Mouse (Mus musculus): ENCODE measurements at regions not wholly inside any gene's neighbourhood (a gene's known extent, or its start where the extent isn't known, plus 50 kb on each side); places are given as distances from the start of the nearest gene placed in this dataset.

DNA sequence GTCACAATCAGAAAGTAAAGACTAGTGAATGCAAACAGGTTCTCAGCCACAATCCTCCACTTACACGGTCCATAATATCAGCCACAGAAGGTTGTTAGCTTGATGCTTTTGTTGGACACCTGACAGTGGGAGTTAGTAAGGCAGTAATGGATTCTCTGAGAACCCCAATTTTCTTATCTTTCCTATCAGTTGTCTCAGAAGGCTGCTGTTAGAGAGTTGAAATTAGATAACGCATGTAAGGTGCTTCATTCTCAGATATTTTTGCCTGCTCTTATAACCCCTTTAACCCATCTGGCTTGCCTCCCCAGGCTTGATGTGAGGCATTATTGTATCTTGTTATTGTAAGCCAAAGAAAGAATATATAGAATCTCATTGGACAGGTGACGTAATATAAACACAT is 63.0 kb upstream of the Ube2e3 start:
- DNase-seq (ENCODE audit: extremely low spot score, low read depth, low spot score), result no peak

DNA sequence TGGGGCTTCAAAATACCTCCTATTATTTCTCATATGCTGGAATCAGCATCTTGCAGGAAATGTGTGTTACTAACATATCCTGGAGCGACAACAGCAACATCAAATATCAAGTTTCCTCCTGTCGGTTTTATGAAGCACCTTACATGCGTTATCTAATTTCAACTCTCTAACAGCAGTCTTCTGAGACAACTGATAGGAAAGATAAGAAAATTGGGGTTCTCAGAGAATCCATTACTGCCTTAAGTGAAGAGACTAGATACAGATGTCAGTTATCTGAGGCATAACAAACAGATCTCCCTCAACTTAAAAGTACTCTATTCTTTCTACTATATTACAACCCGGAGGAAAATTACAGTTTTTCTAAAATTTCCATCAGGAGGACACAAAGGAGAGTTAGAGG is 64.4 kb upstream of the Ube2e3 start:
- no peak for DNase-seq (ENCODE audit: extremely low spot score, low read depth, low spot score)

DNA sequence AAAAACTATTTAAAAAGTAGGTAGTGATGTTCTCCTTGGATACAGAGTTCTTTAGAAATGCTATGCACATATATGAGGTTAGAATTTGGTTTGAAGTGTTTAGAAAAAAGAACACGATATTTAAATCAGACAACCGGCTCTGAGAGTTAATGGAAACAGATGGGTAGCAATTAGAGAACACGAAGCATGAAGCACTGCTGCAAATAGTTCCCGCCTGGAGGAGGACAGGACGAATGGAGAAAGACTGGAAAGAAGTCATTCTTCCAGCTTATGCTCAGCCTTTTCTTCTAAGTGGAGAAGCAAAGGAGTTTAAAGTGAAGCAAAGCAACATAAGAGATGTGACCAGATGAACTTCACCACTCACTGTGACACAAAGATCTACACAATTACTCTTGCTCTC is 72.5 kb upstream of the Ube2e3 start:
- DNase-seq (ENCODE audit: extremely low spot score, low read depth, low spot score), result no peak

DNA sequence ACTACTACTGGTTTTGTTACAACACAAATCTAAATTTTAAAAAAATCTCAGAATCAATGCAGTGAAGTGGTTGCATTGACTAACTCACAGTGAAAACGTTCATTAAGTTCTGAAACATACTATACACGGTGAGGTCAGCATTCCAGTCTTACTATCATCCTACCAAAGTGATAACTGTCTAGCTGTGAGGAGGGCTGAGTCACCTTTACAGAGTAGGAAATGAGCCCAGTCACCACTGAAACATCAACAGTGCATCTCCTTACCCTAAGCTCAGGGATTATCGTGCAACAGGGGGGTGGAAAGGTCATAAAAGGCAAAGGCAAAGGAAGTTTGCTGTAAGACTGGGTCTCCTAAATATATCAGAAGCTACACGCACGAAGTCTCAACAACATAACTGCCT is 73.2 kb upstream of the Ube2e3 start:
- no peak for DNase-seq (ENCODE audit: extremely low spot score, low read depth, low spot score)

DNA sequence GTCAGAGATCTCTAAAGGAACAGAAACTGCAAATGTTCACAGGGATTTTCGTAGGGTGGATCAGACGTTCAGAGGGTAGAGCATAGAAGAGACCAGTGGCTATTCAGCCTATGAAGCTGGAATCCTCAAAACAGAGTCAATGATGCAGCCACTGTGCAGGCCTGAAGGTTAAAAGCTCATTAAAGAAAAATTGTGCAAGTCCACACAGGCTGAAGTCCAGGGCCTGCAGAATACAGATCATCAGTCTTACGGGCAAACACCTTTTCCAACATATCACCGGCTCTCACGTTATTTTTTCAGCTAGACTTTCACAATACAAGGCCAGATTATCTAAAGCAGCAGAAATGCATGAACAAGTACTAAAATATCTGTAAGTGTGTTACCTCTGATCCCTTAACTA is 78.8 kb upstream of the Ube2e3 start:
- no peak for DNase-seq (ENCODE audit: extremely low spot score, low read depth, low spot score)

DNA sequence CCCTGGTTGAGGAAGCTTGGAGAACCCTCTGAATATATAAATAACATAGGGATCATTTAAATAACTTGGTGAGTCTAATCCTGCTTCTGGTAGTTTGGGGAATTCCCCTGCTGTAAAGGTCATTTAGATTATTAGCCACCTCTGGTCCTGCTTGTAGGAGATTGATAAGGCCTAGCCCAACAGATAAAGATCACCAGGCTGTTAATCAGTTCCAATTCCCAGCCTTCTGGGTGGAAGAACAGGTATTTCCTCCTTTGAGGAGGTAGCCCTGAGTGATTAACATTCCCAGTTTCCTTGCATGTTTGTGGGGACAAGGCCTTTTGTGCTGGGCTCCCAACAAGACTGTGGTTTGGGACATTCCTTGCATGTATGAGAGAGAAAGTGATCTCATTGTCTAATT is 79.7 kb upstream of the Ube2e3 start:
- no peak for DNase-seq (ENCODE audit: extremely low spot score, low read depth, low spot score)

DNA sequence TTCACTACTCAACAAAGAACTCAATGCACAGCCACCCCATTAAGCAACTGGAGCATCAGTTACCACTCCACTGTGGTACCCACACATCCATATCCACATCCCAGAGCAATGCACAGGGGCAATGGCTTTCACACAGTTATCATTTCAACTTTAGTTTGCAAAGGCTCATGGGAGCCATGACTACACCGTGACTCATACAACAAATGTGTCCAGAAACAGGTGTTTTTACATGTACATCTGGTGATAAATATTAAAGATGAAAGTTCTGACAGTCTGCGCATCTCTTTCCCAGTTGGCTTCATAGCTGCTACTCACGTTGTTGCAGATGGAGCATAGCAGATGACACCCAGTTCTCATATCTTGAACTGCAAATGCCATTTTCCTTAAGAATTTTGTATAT is 88.0 kb upstream of the Ube2e3 start:
- no peak for DNase-seq (ENCODE audit: extremely low spot score, low read depth, low spot score)

DNA sequence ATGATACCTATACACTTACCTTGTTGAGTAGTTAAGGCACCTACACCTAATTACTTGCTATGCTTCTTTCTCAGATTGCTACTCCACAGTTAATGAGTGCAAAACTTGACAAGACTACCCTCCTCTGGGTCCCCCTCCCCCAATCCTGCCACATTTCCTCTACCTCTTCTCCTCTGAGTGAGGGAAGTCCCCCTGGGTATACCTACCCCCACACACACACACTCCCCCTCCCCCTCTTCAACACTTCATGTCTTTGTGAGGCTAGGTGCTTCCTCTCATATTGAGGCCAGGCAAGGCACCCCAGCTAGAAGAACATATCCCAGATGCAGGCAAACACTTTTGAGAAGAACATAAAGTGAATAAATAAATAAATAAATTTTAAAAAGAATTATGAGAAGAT is 90.3 kb upstream of the Ube2e3 start:
- DNase-seq (ENCODE audit: extremely low spot score, low read depth, low spot score), result no peak

DNA sequence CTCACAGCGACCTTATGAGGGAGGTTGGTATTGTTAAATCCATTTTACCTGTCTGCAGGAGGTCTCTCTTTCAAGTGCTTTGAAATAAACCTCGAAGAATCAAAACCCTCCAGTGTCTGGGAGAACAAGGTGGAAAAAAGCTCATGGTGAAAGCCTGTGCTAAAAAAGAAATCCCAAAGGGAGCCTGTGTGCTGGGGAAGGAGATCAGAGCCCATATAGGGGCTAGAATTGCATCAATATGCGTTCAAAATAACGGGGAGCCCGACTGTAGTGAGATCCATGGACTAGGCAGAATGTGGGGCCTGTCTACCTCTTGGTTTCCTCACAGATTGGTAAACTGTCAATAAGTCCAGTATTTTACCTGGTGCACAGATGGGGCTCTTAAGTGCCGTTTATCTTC is 113.6 kb upstream of the Ube2e3 start:
- no peak for DNase-seq (ENCODE audit: extremely low spot score, low read depth, low spot score)

DNA sequence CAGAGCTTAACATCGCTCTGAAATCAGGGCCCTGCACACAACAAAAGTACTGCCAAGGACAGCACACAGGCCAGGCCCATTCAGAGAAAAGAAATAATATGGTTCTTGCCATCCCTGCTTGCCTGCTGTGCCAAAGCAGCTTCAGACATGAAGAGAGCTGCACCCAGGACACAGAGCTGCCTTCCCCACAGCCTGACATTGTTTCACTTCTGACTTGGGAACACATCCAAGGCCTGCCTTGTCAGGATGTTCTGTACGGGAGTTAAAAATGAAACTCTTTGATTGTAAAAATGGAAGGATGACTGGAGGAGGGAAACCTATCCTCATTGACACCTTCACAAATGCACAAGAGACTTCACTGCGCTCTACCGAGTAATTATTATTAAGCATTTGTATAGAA is 114.0 kb upstream of the Ube2e3 start:
- DNase-seq (ENCODE audit: extremely low spot score, low read depth, low spot score), result no peak

DNA sequence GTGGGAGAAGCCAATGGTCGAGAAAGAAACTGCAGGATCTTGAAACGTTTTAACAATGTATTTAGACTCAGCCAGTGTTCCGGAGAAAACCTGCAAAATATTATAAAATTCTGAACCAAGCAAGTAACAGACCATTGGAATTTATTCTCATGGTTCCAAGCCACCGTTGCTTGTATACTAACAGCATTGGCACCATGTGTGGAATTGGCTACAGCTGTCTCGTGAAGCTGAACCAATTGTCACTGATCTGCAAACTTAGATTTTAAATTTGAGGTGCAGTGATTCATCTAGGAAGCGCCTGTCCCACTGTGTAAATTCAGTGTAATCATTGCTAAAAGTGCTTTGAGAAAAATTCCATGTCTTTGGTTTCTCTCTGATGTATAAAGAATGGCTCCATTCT is 137.8 kb upstream of the Ube2e3 start:
- no peak for DNase-seq (ENCODE audit: extremely low spot score, low read depth, low spot score)

DNA sequence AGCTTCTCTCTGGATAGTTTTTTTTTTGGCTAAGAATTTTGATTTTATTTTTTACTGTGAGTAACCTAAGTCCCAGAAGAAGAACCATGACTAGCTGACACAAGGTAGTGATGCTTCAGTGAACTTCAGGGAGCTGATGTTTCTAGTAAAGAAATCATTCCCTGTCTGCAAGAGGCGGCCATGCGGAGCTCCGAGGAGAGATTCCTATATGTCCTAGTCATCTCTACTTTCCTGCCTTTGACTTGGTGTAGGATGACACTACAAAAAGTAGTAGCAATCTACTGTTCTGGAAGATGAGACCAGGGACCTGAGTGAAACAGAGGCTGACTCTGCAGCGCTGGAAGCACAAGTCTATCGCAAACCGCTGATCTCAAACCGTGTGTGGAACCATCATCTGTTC is 141.9 kb upstream of the Ube2e3 start:
- DNase-seq (ENCODE audit: extremely low spot score, low read depth, low spot score), result no peak

DNA sequence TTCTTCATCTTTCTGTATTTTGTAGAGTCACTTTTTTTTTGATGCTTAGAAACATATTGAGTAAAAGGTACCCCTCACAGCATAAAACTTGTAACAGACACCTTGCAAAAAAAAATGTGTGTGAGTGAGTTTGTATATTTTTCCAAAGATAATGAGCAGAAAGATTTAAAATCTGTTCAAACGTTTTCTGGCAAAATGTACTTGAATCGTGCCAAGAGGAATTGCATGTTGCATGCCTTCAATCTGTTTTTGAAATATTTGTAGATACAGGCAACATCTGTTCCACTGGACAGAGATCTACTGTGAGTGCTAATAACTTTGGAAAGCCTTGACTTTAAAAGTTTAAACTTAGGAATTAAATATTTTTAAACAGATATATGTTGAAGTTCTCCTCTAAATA is 143.5 kb upstream of the Ube2e3 start:
- no peak for DNase-seq (ENCODE audit: extremely low spot score, low read depth, low spot score)

DNA sequence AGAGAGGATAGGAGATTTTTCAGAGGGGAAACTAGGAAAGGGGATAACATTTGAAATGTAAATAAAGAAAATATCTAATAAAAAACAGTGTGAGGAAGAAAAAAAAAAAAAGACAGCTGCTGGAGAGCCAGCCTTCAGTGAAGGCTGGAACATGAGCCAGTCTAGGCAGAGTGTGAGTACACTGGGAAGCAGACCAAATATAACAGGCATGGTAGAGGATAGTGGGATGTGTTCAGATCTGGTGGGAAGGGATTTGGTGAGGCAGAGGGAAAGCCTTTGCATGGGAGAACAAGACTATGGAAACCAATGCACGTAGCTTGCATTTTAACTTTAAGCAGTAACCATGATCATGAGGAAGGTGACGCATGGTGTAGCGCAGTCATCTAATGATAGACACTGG is 144.5 kb upstream of the Ube2e3 start:
- no peak for DNase-seq (ENCODE audit: extremely low spot score, low read depth, low spot score)

DNA sequence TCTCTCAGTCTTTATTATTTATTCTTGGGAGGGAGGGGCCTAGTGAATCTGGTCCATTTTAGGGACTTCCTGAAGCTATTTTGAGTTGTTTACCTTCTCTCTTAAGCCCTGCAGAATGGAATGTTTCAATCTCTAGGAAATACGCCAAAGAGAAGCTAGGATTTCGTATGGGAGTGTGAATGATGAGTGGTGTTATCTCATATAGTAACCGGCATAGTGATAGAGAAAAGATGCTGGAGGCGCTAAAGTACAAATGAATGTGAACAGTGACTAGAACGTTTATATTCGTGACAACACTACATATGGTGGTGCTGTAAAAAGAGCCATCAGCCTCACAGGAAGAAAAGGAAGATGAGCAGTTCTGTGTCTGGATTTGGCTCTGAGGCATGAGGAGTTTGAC is 145.2 kb upstream of the Ube2e3 start:
- no peak for DNase-seq (ENCODE audit: extremely low spot score, low read depth, low spot score)

DNA sequence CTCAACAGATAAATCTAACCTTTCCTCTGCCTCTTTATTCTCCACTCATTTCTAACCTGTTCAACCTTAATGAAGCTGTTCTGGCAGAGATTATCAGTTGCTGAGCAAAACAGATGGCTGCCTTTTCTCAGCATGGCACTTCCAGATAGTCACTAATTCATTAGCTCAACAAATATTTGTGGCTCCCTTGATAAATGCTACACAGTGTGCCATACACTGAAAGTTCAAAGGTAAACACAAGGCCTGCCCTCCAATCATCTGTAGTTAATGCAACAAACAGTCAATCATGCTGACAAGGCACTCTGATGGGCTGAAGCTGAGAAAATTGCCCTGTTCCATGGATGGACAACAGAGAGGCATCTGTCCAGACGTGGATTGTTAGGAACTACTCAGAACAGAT is 149.4 kb upstream of the Ube2e3 start:
- no peak for DNase-seq (ENCODE audit: extremely low spot score, low read depth, low spot score)

DNA sequence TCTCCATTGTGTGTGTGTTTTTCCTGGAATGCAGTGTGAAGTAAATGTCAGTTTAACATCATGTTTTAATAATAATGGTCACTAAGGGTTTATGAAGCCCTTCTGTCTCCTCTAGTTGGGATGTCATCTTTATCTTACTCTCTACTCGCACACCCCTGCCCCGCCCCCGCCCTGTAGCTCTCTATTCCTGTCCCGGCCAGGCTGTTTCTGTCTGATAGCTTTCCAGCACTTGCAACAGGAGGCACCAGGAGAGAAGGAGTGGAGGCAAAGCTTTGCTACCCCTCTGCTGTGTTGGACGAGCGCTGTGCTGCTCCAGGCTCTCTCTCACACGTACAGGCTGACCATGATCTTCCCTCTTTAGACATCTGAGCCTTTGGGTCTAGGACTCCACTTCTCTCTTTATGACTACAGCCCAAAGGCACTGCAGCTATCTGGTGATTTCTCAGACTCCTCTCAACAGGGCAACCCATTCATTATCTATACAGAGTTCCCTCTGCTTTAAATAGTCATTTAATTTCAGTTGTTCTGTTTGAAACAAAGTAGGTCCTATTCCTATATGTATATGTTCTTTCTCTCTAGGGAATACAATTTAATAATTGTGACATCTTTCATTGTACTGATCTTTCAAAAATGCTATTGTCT is 151.6 kb upstream of the Ube2e3 start:
- no peak for DNase-seq (ENCODE audit: extremely low spot score, low read depth, low spot score)

DNA sequence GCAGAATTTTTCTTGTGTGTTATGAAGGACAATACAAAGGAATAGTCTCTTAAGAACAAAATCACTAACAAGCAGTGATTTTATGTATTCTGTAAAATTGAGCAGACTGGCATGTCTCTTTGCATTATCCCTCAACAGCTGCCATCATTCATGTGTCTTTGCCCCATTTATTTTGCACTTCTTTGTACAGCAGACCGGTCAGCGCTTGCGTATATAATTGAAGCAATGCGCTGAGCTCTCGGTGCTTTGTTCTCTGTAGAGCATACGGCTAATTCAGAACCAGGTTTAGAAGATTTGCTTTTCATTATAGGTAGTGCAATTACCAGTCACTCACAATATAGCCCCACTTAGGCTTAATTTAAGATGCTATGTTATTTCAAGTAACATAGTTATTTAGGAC is 173.1 kb upstream of the Ube2e3 start:
- DNase-seq (ENCODE audit: extremely low spot score, low read depth, low spot score), result no peak

DNA sequence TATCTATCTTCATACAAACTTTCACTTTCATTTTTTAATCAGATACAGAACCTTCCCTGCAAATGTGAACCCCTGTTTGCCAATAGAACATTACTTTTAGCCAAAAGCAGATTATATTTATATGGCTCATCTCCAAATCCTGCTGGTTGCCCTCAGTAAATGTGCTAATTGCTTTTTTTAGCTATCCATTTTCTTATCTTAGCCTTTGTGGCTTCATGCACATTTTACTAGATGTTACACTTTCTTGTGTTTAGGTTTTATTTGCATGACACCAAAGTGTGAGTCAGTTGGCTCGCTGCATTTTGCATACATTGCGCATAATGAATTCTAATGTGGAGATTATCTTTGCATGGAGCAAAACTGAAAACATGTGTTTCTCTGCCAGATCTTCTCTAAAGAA is 211.3 kb upstream of the Ube2e3 start:
- DNase-seq (ENCODE audit: extremely low spot score, low read depth, low spot score), result no peak

DNA sequence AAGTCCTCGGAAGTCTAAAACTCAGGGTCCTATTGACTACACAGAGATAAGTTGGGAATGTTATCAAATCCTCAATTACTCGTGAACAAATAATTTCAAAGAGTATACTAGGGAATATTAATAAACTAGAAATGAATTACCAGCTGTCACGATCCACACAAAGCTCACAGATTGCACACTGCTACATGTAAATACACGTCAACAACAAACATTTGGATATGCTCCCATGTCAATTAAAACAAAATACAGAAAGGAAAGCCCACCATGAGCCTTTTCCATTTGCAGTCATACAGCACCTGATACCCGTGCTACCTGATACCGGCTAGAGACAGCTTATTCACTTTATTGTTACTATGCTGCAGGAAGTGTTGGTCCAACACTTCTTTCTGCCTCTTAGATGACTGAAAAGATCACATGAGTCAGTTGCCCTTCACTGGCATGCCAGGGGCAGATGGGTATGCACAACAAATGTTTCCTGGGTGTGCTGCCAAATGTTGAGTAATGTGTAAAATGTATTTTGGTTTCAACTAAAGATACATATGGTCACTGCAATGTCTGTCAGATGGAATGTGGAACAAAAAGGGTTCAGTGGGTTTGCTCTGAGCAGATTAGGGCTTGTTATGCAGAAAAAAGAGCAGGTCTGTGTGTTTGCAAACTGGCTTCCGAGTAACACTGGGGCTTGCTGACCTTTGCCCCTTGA is 212.6 kb upstream of the Ube2e3 start:
- DNase-seq (ENCODE audit: extremely low spot score, low read depth, low spot score), result no peak

DNA sequence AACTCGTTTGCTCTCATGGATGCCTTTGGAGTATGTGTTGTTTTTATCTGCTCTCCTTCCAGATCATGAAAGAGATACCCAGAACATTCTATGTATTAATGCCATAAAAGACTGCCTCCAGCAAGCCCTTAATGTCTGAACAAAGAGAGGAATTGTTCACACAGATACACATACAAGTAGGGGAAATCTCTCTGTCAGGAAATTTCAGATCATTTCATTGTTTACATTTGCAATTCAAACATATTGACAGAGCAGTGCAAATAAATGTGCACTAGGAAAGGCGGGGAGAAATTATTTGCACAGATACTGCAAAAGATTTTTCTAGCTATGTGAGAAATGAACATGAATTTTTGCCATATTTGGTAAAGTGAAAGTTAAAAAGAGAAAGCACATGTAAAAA is 216.4 kb upstream of the Ube2e3 start:
- no peak for DNase-seq (ENCODE audit: extremely low spot score, low read depth, low spot score)

DNA sequence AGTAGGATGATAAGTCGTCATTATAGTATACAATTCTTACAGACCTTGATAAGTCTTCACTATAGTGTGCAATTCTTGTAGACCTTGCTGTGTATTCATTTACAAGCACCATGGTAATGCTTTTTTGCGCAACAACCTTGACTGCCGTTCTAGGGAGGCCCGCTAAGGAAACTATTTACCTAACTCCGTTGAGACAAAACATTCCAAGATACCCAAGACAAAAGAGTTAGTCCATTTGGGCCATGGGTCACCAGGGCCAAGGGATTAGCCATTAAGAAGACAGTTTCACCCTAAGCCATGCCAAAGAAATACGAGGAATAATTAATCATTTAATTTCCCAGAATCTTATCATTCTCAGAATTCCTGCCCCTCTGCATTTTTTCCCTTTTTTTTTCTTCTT is 227.6 kb upstream of the Ube2e3 start:
- DNase-seq (ENCODE audit: extremely low spot score, low read depth, low spot score), result no peak

DNA sequence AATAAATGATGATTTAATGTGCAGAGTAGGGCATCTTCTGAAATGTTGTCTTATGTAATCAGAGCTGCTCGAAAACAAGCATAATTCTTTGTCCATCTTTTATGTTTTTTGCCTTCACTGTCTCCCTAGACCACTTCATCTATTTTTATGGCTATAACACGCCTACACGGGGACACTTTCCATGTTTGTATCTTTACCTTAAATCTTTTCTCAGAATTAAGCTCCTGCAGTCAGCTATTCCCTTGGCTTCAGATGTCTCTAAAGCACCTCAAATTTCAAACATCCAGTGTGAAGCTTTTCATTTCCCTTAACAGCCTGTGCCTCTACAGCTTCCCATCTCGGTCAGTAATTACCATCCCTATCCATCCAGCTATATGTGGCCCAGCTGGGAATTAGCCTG is 242.7 kb upstream of the Ube2e3 start:
- DNase-seq (ENCODE audit: extremely low spot score, low read depth, low spot score), result no peak
